Comparison of ENCODE assay signal across 9 mouse cellular contexts in the genomic region with DNA sequence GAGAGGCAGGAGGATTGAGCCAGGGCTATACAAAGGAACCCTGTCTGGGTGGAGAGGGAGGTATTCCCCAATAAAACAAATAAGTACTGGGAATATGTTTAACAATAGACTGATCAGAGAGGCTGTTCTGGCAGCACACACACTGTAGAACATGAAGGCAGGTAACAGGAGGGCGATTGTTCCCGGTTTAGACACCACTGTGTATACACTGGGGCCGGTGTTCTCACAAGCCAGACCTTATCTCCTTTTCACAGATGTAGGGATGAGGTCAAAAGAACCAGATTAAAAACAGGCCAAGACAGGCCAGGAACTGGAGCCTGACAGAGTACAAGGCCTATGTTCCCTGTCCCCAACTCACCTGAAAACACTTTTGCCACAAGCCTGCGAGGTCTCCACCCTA. TPM values are rescaled to one million over a fixed set of nuclear protein-coding genes. Genes with fewer than 3 reads are reported as not detected.
DNase-seq lines count a peak whose midpoint lies in the region; ATAC-seq and TF ChIP-seq lines count a peak whose summit lies in the region.
"Had no signal": no experiment of that assay in that cellular context is flagged by ENCODE, and none has a peak within 500 bp of the region (broad histone marks: within the 10 kb centered on the region; RNA-seq: fewer than 3 reads in every experiment).

No protein-coding gene starts in this region.

- no peak overlapping the region for H3K4me3 ChIP-seq in heart, embryonic 16.5 days (ENCODE audit: low read length)
- H3K4me3 ChIP-seq in ES-E14 (ENCODE audit: insufficient read depth in 1 of 2, low read depth in 1 of 2, low read length in 2 of 2, poor library complexity in 1 of 2, severe bottlenecking in 1 of 2), result peak overlapping the region; percentile 22 to 47; a peak in 3 of 4 replicates
- H3K4me3 ChIP-seq in forebrain, embryonic 12.5 days (replicated peaks), result no peak overlapping the region
- H3K4me3 ChIP-seq in liver, embryonic 15.5 days (replicated peaks), result 0 out of 2 replicates have a peak overlapping the region, but pooled peaks have one; percentile 10

- DNase-seq in heart, postnatal 4 days, result no peak
- no peak for DNase-seq in ES-E14 (ENCODE audit: low read depth, low spot score)
- DNase-seq in cerebellum, postnatal 14 days, result no peak
- no peak for DNase-seq in gastrocnemius, postnatal 25 days
- no peak for DNase-seq in cerebellum, adult 9-11 months

- no peaks in the 10 kb centered on the region for H3K36me3 ChIP-seq in heart, embryonic 16.5 days (ENCODE audit: control insufficient read depth, insufficient read depth)
- H3K36me3 ChIP-seq in ES-E14 (ENCODE audit: control insufficient read depth, insufficient read depth, low read length, poor library complexity, severe bottlenecking), result peaks cover 9% of the 10 kb centered on the region; the same call in 1 of the 2 replicates
- no peaks in the 10 kb centered on the region for H3K36me3 ChIP-seq in forebrain, embryonic 12.5 days (replicated peaks)
- no peaks in the 10 kb centered on the region for H3K36me3 ChIP-seq in liver, embryonic 15.5 days (replicated peaks)

- no peaks in the 10 kb centered on the region for H3K9me3 ChIP-seq in heart, embryonic 16.5 days (replicated peaks; ENCODE audit: control insufficient read depth, low read length)
- no peaks in the 10 kb centered on the region for H3K9me3 ChIP-seq in ES-E14 (ENCODE audit: control insufficient read depth, insufficient read depth, low read depth, low read length)
- no peaks in the 10 kb centered on the region for H3K9me3 ChIP-seq in forebrain, embryonic 12.5 days
- H3K9me3 ChIP-seq in liver, embryonic 15.5 days (replicated peaks), result no peaks in the 10 kb centered on the region

- 37% methylated on average over 4 of the region's 4 CpGs for WGBS in heart, embryonic 16.5 days
- 33% methylated on average over 4 of the region's 4 CpGs for WGBS in forebrain, embryonic 12.5 days
- WGBS in liver, embryonic 15.5 days (ENCODE audit: insufficient replicate concordance), result 5% methylated on average over 4 of the region's 4 CpGs

- peaks cover 61% of the 10 kb centered on the region for H3K4me1 ChIP-seq in heart, embryonic 16.5 days (ENCODE audit: control insufficient read depth, insufficient read depth, low read length)
- H3K4me1 ChIP-seq in ES-E14 (ENCODE audit: control insufficient read depth in 2 of 2, insufficient read depth in 2 of 2, low read length in 2 of 2, poor library complexity in 1 of 2), result peaks cover 22 to 47% of the 10 kb centered on the region in 2 experiments
- H3K4me1 ChIP-seq in forebrain, embryonic 12.5 days, result peaks cover 52% of the 10 kb centered on the region
- H3K4me1 ChIP-seq in liver, embryonic 15.5 days (replicated peaks), result peaks cover 80% of the 10 kb centered on the region

- ATAC-seq in heart, embryonic 16.5 days (replicated peaks; ENCODE audit: extremely low read depth, insufficient read depth, low FRiP score), result no peak
- no peak for ATAC-seq in forebrain, embryonic 12.5 days (ENCODE audit: low FRiP score)
- peak; percentile 87 for ATAC-seq in liver, embryonic 15.5 days (ENCODE audit: insufficient read depth)

- no peaks in the 10 kb centered on the region for H3K27me3 ChIP-seq in heart, embryonic 16.5 days (ENCODE audit: control insufficient read depth, insufficient read depth, low read length)
- H3K27me3 ChIP-seq in forebrain, embryonic 12.5 days, result no peaks in the 10 kb centered on the region
- H3K27me3 ChIP-seq in liver, embryonic 15.5 days, result no peaks in the 10 kb centered on the region
- H3K27me3 ChIP-seq: CH12.LX had no signal

- H3K9ac ChIP-seq in heart, embryonic 16.5 days (ENCODE audit: low read length), result no peak overlapping the region
- no peak overlapping the region for H3K9ac ChIP-seq in ES-E14 (ENCODE audit: insufficient read depth, low read depth, low read length, poor library complexity, severe bottlenecking)
- no peak overlapping the region for H3K9ac ChIP-seq in forebrain, embryonic 12.5 days
- peak overlapping the region; percentile 41; the same call in 1 of the 2 replicates for H3K9ac ChIP-seq in liver, embryonic 15.5 days

- peak overlapping the region; percentile 2; the same call in 1 of the 2 replicates for H3K4me2 ChIP-seq in heart, embryonic 16.5 days (ENCODE audit: low read depth, low read length)
- peak overlapping the region; percentile 49 for H3K4me2 ChIP-seq in forebrain, embryonic 12.5 days
- H3K4me2 ChIP-seq in liver, embryonic 15.5 days, result peak overlapping the region; percentile 60

- in situ Hi-C loops in ES-E14 (cut with MboI; ENCODE audit: low sequenced_read_pairs in 2 of 2, unreplicated experiment in 2 of 2), result no loop called here

- peak overlapping the region; percentile 17 for H3K27ac ChIP-seq in heart, embryonic 16.5 days (ENCODE audit: low read length)
- H3K27ac ChIP-seq in ES-E14 (ENCODE audit: insufficient read depth, low read depth, low read length, poor library complexity, severe bottlenecking), result peak overlapping the region; percentile 78
- H3K27ac ChIP-seq in forebrain, embryonic 12.5 days, result 0 out of 2 replicates have a peak overlapping the region, but pooled peaks have one; percentile 61
- H3K27ac ChIP-seq in liver, embryonic 15.5 days (replicated peaks), result peak overlapping the region; percentile 83

TF ChIP-seq in ES-E14, 5 proteins besides CTCF, POLR2A, EP300 and RAD21:
- TF ChIP-seq HCFC1 (IDR thresholded peaks at IDR 0.05; ENCODE audit: borderline replicate concordance, insufficient read depth, low read length), result no peak
- no peak for TF ChIP-seq ZNF384 (IDR thresholded peaks at IDR 0.05; ENCODE audit: low read depth, low read length)
- TF ChIP-seq ZC3H11A (IDR thresholded peaks at IDR 0.05; ENCODE audit: borderline replicate concordance, low read depth, low read length), result no peak
- no peak for TF ChIP-seq CHD2 (IDR thresholded peaks at IDR 0.05; ENCODE audit: low read depth, low read length)
- no peak for TF ChIP-seq MAFK (IDR thresholded peaks at IDR 0.05; ENCODE audit: insufficient read depth, low read depth, low read length)

RNA-seq across cellular contexts. Expression of a gene that starts 13.8 kb away (rescaled TPM):
- 51.4 and 68.8 TPM in 2 replicates for polyA plus RNA-seq in heart, embryonic 16.5 days (2015; fragmentation: Nextera tagmentation; extraction: Ambion mirVana)
- total RNA-seq in heart, postnatal 4 days (2021), result 10 to 100 TPM; 55.0 to 55.7 TPM
- 152 and 158 TPM in 2 replicates for total RNA-seq in ES-E14 (2012; rRNA removed)
- 119 and 123 TPM in 2 replicates for polyA plus RNA-seq in forebrain, embryonic 12.5 days (2016; fragmentation: Nextera tagmentation; extraction: Ambion mirVana)
- polyA plus RNA-seq in liver, embryonic 15.5 days (2015; fragmentation: Nextera tagmentation; extraction: Ambion mirVana), result 30.9 and 36.0 TPM in 2 replicates
- total RNA-seq in gastrocnemius, postnatal 25 days (2021), result 10 to 100 TPM; 16.9 to 29.3 TPM

RNA-seq across cellular contexts. Expression of a gene that starts 36.9 kb away (rescaled TPM):
- 85.3 and 99.1 TPM in 2 replicates for polyA plus RNA-seq in heart, embryonic 16.5 days (2015; fragmentation: Nextera tagmentation; extraction: Ambion mirVana)
- total RNA-seq in heart, postnatal 4 days (2021), result 10 to 100 TPM; 75.6 to 79.3 TPM
- 155 and 156 TPM in 2 replicates for total RNA-seq in ES-E14 (2012; rRNA removed)
- polyA plus RNA-seq in forebrain, embryonic 12.5 days (2016; fragmentation: Nextera tagmentation; extraction: Ambion mirVana), result 68.3 and 70.9 TPM in 2 replicates
- 55.0 and 55.3 TPM in 2 replicates for polyA plus RNA-seq in liver, embryonic 15.5 days (2015; fragmentation: Nextera tagmentation; extraction: Ambion mirVana)
- 10 to 100 TPM; 32.6 to 41.3 TPM for total RNA-seq in gastrocnemius, postnatal 25 days (2021)

Comparison
In these comparisons a context has a peak if more than half of its experiments do, and no peak if none do; other contexts are left out.
1. H3K27ac ChIP-seq: peak in every context shown above with its lines; median percentile 83 in liver, embryonic 15.5 days; 78 in ES-E14; 61 in forebrain, embryonic 12.5 days; 17 in heart, embryonic 16.5 days.
2. H3K4me2 ChIP-seq: peak in every context shown above with its lines; median percentile 60 in liver, embryonic 15.5 days; 49 in forebrain, embryonic 12.5 days; 2 in heart, embryonic 16.5 days.
3. H3K4me3 ChIP-seq: peak in ES-E14 (2 of 2) and liver, embryonic 15.5 days (single experiment); none in heart, embryonic 16.5 days (single experiment) and forebrain, embryonic 12.5 days (single experiment).